Mouse (Mus musculus) liver, adult 2 months (tissue): ENCODE results near the gene Mpg. TPM values are rescaled to one million over a fixed set of nuclear protein-coding genes. Genes with fewer than 3 reads are reported as not detected.
A peak's percentile ranks its signal among the peaks of the same experiment; 100 is the strongest.
"Not testable (repeated sequence)": the region's sequence is repeated elsewhere in the genome, so short reads cannot be mapped to it uniquely, and the experiment has no call there.

Experiments
- DNase-seq: peaks from one replicate; pipeline ENCODE4 v3.0.0-alpha.2; 2011; ENCODE audit warnings: low read depth, low spot score; ENCODE audit errors: extremely low read depth
- H3K27ac ChIP-seq: fragments of 200-500 bp; replicated peaks from 2 replicates; pipeline ENCODE4 v1.5.1; 2012; ENCODE audit warnings: low read depth, mild to moderate bottlenecking, control low read depth, inconsistent platforms, low read length; ENCODE audit not compliant: insufficient read depth
- H3K27me3 ChIP-seq: fragments of 200-500 bp; 2 replicates; pipeline ENCODE4 v1.6.1; 2012; ENCODE audit warnings: mild to moderate bottlenecking, moderate library complexity, low read length, inconsistent platforms; ENCODE audit not compliant: control insufficient read depth, insufficient read depth
- H3K36me3 ChIP-seq: fragments of 200-500 bp; 2 replicates; pipeline ENCODE4 v1.6.1; 2012; ENCODE audit warnings: low read length, inconsistent platforms; ENCODE audit not compliant: control insufficient read depth, insufficient read depth
- H3K4me1 ChIP-seq: fragments of 200-500 bp; 2 replicates; pipeline ENCODE4 v1.6.1; 2011; ENCODE audit warnings: low read length; ENCODE audit not compliant: control insufficient read depth, insufficient read depth
- H3K4me3 ChIP-seq: fragments of 200-500 bp; 2 replicates; pipeline ENCODE4 v1.5.1; 2011; ENCODE audit warnings: low read depth, mild to moderate bottlenecking, control low read depth, low read length, moderate library complexity; ENCODE audit not compliant: insufficient read depth
- H3K79me2 ChIP-seq: fragments of 200-500 bp; 2 replicates; pipeline ENCODE4 v1.6.1; 2012; ENCODE audit warnings: inconsistent platforms, mild to moderate bottlenecking, low read length, moderate library complexity; ENCODE audit not compliant: control insufficient read depth, insufficient read depth
- H3K9ac ChIP-seq: fragments of 200-500 bp; 2 replicates; pipeline ENCODE4 v1.6.1; 2012; ENCODE audit warnings: low read depth, mild to moderate bottlenecking, control low read depth, inconsistent platforms, low read length
- CTCF ChIP-seq: fragments of 200-500 bp; IDR thresholded peaks from 2 replicates; pipeline ENCODE4 v1.5.1; 2011; ENCODE audit warnings: low read depth, low read length, control low read depth
- POLR2A ChIP-seq: fragments of 200-500 bp; IDR thresholded peaks from 2 replicates; pipeline ENCODE4 v1.6.1; 2011; ENCODE audit warnings: low read length, control low read depth; ENCODE audit not compliant: insufficient read depth; ENCODE audit errors: extremely low read depth
- WGBS: fragments of 180-500 bp; shearing (Covaris S2); methylation state at CpG from one replicate; pipeline ENCODE4 v1.1.7; 2018; 5-methylcytosine and 5-hydroxymethylcytosine counted together
- polyA plus RNA-seq: library from polyadenylated mRNA; depleted of rRNA; stranded (reverse); fragments of >200 nt; gene quantifications from 2 replicates; pipeline ENCODE4 v1.2.3, GENCODE M21; 2012
- total RNA-seq: library from RNA; depleted of rRNA; stranded (reverse); fragments of >200 nt; gene quantifications from 2 replicates; pipeline ENCODE4 v1.2.3, GENCODE M21; 2014

The Mpg gene
- total and polyA plus RNA-seq, 2 experiments = 9.1 to 10.3 TPM

- no peaks in the 10 kb centered on the region for H3K27me3 ChIP-seq
- H3K27ac ChIP-seq = no peak overlapping the region
Measured at GRCm38 (mm10) chr11:32199230-32199629, 27.1 kb upstream of the Mpg start.

DNA sequence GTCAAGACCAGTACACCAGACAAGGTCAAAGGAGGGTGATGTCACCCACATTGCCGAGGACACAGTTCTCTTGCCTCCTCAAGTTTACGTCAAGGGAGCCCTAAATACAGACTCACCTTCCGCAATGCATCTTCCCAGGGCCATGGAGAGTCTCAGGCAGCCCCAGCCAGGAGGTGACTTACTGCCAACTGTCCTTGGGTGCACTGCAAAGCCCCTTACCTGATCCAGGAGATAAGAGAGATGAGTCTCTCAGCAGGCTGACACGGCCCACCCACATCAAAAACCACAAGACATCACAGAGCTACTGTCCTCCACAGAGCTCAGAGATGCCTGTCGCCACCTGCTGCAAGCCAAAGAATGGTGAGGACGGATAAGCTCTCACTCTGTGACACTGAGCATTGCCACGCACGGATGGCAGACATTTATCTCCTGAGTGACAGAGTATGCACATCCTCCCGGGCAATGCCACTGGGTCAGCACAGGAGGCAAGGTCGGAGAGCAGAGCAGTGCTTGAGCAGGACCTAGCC, 26.2 kb upstream of the Mpg start, which contains the start of gene Il9r:
Gene Il9r (minus strand): TSS at position 205 of the 527 bp plus-strand sequence.
- Histone ChIP-seq H3K9ac (no peak within 1 kb of the TSS), H3K27ac (no peak within 1 kb of the TSS), H3K4me1 (no peaks in the 10 kb centered on the region), H3K27me3 (no peaks in the 10 kb centered on the region), H3K36me3 (no peaks in the 10 kb centered on the region), H3K4me3 (no peak within 1 kb of the TSS), H3K79me2 (no peaks in the 10 kb centered on the region)
- TF ChIP-seq POLR2A = no peak
- no peak for TF ChIP-seq CTCF
- WGBS = 67% methylated on average over 10 of the region's 10 CpGs
- no peak for DNase-seq

More at GRCm38 (mm10) chr11:32199230-32199629, 27.1 kb upstream of the Mpg start:
- WGBS = 75% methylated on average over 6 of the region's 6 CpGs
- H3K9ac ChIP-seq = no peak overlapping the region
- H3K4me3 ChIP-seq = no peak overlapping the region
- no peaks in the 10 kb centered on the region for H3K79me2 ChIP-seq
- H3K4me1 ChIP-seq = no peaks in the 10 kb centered on the region
- no peak for DNase-seq
- TF ChIP-seq CTCF (no peak), POLR2A (no peak)
- no peaks in the 10 kb centered on the region for H3K36me3 ChIP-seq

- DNase-seq, H3K27me3 ChIP-seq, H3K4me3 ChIP-seq, H3K36me3 ChIP-seq, H3K27ac ChIP-seq, H3K79me2 ChIP-seq, H3K9ac ChIP-seq, H3K4me1 ChIP-seq: not testable (repeated sequence)
- WGBS = 64% methylated on average over 1 of the region's 1 CpGs
Measured at GRCm38 (mm10) chr11:32200992-32201391, 25.3 kb upstream of the Mpg start.

DNA sequence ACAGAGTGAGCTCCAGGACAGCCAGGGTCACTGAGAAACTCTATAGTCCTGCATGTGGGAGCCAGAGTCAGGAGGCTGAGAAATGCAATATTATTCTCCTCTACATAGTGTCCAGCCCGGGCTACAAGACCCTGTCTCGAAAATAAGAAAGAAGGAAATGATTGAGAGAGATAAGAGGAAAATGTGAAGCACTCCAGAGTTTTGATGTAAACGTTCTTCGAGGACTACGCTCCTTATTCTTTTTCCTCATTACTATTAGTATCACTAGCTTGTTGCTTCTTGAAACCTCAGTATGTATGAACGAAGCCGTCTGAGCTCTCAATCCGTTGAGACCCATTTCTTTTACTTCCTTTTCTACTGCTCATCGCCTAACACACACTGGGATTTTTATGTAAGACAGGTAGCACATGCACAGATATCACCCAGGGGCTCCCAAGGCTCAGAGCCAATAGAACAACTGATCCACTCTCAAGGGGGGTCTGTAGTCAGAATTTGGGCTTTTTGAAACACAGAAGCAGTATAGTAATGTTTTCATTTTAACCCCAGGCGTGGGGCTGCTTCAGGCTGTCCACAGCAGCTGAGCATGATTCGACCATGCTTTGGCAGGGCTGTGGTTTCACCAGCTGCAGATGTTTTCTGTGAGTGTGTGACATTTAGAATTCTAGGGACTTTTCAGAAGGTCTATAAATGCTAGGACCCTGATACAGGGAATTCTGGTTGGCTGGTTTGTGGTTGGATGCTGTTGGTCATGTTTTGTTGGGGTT, 24.2 kb upstream of the Mpg start:
- no peaks in the 10 kb centered on the region for H3K4me1 ChIP-seq
- no peak overlapping the region for H3K27ac ChIP-seq
- H3K36me3 ChIP-seq = no peaks in the 10 kb centered on the region
- no peak for TF ChIP-seq CTCF
- TF ChIP-seq POLR2A = no peak
- no peak for DNase-seq
- H3K79me2 ChIP-seq = no peaks in the 10 kb centered on the region
- H3K27me3 ChIP-seq = no peaks in the 10 kb centered on the region
- WGBS = 69% methylated on average over 11 of the region's 11 CpGs
- H3K9ac ChIP-seq = no peak overlapping the region
- no peak overlapping the region for H3K4me3 ChIP-seq

- peak within 1 kb of the TSS; percentile 45 for H3K9ac ChIP-seq
- under 1% methylated on average over 52 of the region's 52 CpGs for WGBS
- TF ChIP-seq CTCF (peak; percentile 51), POLR2A (no peak)
Measured at GRCm38 (mm10) chr11:32205058-32205873, 21.0 kb upstream of the Mpg start, which contains the start of gene Snrnp25. Snrnp25 (plus strand) TSS chr11:32205415.

More at GRCm38 (mm10) chr11:32205058-32205873, 21.0 kb upstream of the Mpg start, which contains the start of gene Snrnp25:
- Histone ChIP-seq H3K4me1 (no peaks in the 10 kb centered on the region), H3K4me3 (peak within 1 kb of the TSS; percentile 57), H3K27ac (no peak within 1 kb of the TSS), H3K79me2 (no peaks in the 10 kb centered on the region), H3K27me3 (no peaks in the 10 kb centered on the region), H3K36me3 (no peaks in the 10 kb centered on the region)
- peak; percentile 95 for DNase-seq
